Mouse (Mus musculus): ENCODE results near the gene Ppp4r2.

- TF ChIP-seq CTCF (IDR thresholded peaks at IDR 0.05; ENCODE audit: low read depth) (peak; percentile 75), EP300 (IDR thresholded peaks at IDR 0.05; ENCODE audit: low read depth) (no peak)
Measured at GRCm38 (mm10) chr6:100882381-100883213, 49.2 kb downstream of the Ppp4r2 start.

All from heart, postnatal 0 days (tissue).